Mouse (Mus musculus) c-Kit-positive CD71-positive TER-119-positive erythroid progenitor cells, embryonic 14.5 days (primary cell): Measurements from ENCODE around the gene Smim22.
A peak's percentile ranks its signal among the peaks of the same experiment; 100 is the strongest.

Source experiments
- DNase-seq: peaks from one replicate; pipeline ENCODE4 v3.0.0-alpha.2; 2013; ENCODE audit warnings: low spot score

Gene Smim22

DNA sequence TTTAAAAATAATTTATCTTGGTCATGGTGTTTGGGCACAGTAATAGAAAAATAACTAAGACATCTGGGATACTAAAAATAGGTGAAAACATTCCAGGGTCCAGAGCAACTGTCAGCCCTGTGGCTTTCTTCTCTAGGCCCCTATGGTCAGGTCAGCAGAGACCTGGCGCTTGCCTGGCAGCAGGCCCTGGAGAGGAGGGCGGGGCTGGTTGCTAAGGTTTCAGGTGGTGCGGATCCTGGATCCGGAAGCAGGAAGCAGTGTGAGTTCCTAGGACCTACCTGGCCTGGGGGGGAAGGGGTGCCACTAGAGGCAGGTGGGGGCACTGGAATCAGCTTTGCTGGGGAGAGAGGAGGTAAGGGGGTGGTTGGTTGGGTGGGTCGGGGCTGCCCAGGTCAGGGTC is at the start of gene Smim22:
TSS of gene Smim22 (plus strand) at position 222 of the 400 bp plus-strand sequence.
- no peak for DNase-seq

DNA sequence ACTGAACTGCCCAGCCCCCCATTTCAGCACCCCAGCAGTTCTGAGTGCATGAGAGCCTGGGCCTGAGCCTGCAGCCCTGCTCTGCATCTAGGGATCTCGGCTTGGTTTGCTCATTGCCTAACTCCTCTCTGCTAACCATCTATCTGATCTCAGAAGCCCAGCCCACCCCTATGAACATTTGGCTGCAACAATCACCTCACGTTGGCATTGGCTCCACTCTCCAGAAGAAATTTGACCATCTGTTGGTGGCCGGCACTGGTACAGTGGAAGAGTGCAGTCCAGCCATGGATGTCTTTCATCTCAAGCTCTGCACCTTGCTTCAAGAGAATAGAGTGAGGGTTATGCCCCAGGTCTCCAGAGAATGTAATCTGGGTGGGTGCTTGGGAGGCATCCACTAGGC is 49.6 kb upstream of the Smim22 start:
- no peak for DNase-seq

DNA sequence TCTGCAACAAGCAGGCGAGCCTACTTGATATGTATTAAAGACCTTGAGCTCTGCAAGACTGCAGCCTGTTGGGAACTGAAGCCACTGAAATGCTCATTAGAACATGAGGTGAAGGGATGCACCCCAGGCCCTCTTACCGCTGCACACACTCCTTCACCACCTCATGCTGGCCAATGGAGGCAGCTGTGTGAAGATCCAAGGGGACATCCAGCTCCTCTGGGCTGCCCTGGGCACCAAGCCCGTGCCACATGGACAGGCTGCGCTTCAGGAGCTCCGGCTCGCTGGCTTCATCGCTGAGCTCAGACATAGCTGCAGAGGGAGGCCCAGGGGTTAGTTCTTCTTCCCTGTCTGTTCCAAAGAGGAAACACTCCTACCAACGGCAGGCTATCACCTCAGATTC is 46.8 kb upstream of the Smim22 start:
- no peak for DNase-seq

DNA sequence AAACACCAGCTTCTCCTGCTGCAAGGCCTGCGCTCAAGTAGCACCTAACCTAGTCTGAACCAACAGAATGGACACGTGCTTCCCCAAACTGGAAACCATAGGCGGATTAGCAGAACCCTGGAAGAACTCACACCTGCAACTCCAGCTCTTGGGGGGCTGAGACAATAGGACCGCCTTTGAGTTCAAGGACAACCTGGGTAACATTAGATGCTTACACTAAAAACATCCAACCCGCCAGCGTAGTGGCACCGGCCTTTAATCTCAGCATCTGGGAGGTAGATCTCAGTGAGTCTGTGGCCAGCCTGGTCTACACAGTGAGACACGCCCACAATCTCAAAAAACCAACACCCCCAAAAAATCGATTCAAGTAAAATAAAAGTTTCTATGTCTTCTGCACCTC is 43.7 kb upstream of the Smim22 start:
- DNase-seq = no peak

DNA sequence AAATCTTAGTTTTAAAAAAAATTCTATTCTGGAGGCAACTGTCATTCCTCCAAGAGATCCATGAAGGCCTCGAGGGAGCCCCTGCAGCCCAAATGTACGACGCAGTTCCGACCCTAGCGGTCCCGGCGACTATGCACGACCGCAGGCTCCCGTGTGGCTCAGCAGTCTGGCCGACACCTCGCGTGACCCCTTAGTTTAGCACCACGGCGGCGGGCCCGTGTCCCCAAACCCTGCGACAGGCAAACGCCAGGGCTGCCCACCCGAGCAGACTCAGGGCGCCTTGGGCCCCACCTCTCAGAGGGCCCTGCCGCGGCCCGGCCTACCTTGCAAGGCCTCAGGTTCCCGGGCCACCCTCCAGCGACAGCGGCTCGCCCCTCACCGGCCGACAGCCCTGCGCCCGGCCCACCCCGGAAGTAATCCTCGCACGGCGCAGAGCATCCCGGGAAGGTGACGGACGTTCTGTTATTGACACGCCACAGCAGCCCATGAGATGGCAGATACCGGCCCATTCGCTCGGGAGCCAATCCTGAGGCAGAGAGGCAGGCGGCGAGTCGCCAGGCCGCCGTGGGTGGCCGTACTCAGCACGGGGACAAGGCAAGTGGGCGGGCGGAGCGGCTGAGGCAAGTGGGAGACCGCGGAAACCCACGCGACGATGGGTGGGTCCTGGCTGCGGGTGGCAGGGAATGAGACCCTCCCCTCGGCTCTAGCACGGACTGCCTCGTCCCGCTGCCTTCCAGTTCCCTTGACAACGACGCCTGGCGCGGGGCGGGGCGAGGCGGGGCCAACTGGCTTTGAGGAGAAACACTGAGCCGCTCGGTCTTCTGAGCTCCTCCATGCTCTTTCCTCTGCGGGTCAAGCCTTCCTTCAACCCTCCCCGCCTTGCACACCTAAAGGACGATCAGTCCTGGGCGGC is 43.0 kb upstream of the Smim22 start, which contains the start of gene Anks3:
TSS of gene Anks3 (minus strand) at position 409 of the 913 bp plus-strand sequence.
- peak; percentile 88 for DNase-seq

DNA sequence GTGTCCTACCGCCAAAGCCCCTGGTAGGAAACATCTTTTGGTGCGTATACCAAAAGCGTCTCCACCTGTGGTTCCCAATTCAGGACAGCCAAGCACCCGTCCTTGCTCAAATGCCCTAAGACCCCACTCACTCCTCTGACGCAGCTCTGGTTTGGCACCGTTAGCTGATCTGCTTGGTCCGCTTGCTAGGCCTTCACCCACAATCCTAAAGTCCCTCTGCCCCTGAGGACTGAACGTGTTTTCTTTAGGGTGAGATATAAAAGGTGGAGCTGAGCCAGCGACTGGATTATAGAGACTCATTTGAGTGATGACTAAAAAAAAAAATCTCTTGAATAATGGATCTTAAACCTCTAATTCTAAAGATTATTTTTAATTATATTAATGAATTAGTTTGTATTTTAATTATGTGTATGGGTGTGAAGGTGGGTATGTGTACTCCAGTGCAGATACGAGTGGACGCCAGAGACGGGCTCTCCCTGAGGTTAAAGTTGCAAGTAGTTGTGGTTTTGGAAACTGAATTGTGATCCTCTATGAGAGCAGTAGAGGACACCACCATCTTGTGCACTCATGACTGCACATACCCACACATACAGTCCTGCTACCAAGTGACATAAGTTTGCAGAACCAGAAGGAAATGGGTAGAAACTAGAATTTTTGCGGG is 42.2 kb upstream of the Smim22 start:
- no peak for DNase-seq

DNA sequence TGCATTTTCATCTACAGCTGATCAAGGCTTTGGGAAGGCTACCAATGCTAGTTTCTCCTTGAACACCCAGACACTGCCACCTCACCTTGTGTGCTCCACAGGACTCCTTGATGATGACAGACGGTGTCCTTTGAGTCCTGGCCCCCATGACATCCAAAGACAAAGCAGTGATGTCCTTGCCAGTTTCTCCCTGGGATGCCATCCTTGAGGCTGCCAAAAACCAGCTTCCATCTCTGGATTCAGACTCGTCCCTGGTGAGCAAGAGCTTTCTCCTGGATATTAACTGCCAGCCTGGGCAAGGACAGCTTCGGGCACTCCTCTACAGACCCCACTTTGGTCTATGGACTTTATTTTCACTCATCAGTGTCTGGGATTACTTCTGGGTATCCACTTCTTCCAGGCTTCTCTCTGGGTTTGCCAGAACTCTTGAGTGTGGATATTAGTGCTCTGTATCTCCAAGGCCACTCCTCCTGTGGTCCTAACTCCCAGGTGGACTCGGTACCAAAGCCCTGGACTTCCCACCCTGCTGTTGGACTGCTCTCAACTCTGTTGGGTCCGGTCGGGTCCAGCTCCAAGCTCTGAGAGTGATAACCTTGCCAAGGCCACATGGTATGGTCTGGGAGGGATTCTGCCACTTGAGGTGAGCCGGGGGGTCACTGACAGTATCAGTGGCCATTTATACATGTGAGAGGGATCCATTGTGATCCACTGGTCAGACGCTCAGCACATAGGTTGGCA is 41.5 kb upstream of the Smim22 start:
- DNase-seq = no peak

DNA sequence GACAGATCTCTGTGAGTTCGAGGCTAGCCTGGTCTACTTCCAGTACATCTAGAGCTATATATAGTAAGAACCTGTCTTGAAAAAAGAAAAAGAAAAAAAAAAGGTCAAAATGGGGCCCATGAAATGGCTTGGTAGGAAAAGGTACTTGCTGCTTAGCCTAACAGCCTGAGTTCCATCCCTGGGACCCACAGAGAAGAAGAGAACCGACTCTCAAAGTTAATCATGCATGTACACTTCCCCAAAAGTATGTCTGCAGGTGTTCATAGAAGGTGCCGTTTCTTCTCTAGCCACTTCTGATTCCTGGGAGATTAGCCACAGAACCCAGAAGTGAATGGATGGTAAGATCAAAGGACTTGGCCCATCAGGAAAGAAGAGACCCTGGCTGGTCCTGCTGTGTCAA is 38.7 kb upstream of the Smim22 start:
- no peak for DNase-seq

DNA sequence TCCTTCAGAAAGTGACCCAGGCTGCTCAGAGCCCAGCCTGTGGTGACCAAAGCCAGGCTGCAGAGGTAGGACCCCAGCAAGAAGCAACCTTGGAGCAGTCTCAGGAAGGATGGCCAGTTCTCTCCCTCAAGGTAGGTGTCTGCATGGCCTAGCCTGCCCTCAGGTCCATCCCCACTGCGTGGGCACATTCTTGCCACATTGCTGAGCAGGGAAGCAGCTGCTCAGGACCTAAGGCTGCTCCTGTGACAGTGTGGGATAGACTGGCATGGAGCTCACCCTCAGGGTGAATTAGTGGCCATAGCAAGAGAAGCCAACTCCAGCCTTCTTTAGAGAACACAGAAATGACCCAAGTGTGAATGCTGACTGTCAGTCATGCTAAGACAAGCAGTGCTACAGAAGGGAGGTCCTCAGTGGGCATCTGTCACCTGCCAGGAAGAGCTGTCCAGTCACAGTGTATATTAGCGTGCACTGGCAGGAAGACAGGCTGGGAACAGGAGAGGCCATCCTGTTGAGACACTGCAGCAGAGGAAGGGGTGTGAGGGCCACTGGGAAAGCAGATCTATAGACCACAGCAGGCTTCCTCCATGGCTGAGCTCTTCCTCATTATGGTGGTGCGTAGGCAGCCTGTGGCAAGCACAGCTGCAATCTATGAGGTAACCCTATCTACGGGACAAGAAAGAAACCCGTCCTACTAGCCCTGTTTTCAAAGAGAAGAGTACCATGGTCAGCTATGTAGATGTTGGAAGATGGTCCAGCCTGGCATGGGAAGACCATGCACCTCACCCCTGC is 37.8 kb upstream of the Smim22 start:
- no peak for DNase-seq

DNA sequence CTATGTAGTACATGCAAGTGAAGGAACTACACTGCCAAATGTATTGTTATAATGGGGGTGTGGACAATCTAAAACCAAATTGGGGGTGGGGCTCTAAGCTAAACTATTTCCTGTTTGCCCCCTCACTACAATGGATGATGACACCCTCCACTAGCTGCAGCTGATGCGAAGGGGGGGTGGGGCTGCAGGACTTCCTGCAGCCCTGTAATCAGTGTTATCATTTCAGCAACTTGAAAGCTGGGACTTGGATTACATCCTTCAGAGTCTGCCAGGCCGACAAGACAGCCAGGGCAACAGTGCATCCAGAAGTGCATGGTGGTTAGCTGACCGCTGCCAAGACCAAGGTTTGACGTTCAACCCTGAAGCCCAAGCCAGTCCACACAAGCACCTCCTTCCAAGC is 35.5 kb upstream of the Smim22 start:
- DNase-seq = no peak

DNA sequence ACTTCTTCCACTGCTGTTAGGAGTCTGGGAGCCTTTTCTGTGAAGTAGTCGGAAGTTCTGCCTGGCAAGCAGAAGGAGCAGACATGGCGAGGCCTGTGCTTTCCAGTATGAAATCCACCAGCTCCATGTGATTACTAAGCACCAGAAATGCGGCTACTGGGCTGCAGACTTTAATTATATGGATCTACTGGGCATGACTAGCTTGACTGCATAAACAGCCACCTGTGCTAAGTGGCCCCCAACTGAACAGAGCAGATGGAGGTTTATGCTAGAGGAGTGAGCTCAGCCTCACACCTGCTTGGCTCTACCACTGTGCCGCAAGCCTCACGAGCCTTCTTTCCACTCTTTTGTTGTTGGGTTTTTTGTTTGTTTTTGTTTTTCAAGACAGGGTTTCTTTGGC is 32.6 kb upstream of the Smim22 start:
- no peak for DNase-seq

DNA sequence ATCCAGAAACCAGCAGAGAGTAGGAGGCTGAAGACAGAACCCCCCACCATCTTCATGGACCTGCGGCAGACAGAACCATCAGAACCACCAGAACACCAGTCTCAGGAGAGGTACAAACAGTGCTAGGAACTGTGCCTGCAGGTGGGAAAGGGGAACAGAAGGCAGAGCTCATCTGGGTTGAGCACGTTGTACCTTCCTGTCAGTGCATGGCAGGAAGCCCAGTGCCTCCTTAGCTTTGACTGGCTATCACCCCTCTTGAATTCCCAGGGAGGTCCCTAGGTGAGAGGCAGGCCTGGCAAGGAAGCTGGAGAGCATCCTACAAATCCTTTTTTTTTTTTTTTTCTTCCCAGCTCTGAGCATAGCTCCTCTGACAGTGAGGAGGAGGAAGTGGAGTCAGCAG is 30.9 kb upstream of the Smim22 start:
- DNase-seq = no peak

DNA sequence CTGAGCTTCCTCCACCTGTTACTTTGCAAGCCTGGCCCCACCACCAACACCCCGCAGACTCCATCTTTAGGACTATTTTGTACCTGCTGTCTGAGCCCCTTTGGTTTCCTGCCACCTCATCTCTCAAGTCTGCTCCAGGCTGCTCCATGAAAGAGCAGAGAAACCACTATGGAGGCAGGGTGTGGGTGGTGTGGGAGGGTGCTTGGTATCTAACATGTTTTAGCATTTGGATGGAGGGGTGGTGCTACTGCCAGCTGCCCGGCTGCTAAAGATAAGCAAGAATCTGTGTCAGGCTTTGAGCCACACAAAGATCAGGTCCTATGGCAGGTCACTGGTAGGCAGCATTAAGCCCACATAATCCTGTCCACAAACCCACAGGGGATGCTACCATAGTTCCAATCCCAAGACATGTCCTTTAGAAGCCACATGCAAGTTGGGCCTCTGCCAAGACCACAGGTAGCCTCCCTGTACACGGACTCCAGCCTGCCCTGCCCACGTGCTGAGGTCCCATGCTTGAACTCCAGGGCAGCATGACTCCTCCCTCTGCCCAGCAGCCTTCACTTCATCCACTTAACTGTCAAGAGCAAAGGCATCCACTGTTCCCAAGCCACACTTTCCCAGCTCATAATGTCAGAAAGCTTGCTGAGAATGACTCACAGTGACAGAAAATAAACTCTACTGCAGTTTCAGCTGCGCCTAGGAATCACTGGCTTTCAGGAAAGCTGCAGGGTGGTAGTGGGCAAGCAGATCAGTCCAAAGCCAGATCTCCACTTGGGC is 28.6 kb upstream of the Smim22 start:
- DNase-seq = peak; percentile 25

DNA sequence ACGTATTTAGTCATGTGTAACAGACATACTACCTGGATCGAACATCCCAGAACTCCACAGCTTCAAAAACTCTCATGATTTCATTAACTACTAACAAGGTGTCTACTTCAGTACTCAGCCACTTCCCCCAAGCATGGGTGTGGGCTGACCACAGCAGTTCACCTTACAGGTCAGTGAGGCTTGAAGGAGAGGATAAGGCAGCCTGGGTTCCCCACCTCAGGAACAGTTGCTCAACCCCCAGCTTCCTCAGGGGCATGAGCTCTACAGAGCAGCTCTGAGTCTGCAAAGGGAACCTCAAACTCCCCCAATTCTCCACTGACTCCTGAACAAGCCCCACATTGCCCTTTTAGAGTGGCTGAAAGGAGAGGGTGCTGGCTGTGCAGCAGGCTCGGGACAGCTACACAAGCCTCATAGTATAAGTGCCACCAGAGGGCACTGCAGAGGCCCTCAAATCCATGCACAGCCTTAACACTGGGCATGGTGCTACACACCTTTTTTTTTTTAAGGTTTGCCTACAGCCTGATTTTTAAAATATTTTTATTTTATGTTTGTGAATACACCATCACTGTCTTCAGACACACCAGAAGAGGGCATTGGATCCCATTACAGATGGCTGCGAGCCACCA is 27.2 kb upstream of the Smim22 start:
- DNase-seq = peak; percentile 29

DNA sequence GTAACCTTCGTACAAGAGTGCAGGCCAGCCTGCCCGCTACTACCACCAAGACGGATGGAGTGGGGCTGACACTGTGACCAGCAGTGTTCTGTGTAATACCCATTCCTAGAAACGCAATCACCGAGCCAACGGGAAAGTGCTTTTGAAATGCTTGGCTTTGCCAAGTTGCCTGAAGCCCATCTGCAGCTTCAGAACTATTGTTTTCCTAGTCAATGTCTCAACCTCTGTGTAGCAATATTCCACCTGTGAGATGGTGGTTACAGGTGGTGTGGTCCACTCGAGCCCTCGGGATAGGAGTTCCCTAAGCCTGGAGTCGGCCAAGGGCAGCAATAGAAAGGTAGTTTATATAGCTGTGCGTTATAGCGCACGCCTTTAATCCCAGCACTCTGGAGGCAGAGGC is 22.4 kb upstream of the Smim22 start:
- DNase-seq = no peak

DNA sequence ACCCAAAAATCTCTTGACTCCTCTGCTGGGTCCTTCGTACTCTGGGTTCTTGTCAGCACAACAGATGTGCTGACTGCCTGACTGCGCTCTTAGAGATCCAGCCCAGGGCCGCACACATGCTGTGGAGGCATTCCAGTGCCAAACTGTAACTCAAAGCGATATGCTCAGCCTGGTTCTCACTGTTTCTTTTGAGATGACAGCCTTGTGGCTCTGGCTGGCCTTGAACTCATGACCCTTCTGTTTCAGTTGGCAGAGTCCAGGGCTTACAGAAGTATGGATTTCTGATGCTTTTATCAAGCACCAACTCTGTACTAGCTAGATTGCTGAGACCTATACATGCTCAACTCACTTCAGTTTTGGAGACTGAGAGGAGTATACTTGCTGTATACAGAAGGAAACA is 13.8 kb upstream of the Smim22 start:
- DNase-seq = no peak

DNA sequence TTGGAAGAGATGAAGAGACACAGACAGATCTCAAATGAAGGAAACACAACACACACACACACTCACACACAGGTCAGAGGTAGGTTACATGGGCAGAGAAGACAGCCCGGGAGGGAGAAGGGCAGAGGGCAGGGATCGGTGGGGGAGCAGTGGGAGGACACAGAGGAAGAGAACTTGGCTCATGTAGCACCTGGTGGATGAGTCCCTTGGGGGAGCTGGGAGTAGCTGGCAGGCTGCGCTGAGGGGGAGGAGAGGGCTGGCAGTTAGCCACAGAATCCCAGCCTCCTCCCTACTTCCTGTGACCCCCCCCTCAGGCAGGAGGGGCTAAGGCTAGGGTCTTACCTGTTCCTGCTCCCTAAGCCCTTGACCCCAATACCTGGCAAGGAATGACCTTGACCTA is 9.5 kb upstream of the Smim22 start, which contains the start of gene Sept12:
TSS of gene Sept12 (minus strand) at position 300 of the 400 bp plus-strand sequence.
- DNase-seq = no peak

DNA sequence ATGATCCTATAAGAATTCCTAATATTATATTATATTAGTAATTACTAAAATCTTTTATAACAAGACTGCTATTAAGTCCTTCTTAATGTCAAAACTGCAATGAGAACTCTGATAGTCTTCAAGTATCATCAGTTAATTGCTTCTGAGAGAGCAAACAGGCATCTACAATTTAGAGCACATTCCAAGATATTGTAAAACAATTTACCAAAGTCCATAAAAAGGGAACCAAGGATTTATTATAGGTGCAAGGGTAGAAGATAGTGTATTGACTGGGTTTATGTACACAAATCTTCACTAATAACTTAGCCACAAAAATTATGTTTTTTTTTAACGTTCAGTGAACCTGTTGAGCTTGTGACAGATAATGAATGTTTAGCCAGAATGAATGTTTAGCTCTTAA is 8.1 kb upstream of the Smim22 start:
- no peak for DNase-seq

DNA sequence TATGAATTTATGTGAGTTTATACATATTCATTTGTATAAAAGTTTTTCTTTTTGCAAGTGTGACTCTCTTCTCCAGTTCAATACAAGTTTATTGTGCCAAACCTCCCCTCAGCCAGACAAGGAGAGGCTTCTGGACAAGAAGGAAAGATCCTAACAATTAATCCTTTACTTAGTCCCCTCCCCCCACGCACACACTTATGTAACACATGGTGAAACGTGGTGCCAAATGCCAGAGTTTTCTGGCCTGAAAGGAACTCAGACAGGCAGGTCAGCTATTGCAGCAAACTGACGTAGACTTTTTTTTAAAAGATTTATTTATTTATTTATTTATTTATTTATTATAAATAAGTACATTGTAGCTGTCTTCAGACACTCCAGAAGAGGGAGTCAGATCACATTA is 6.5 kb upstream of the Smim22 start:
- no peak for DNase-seq

DNA sequence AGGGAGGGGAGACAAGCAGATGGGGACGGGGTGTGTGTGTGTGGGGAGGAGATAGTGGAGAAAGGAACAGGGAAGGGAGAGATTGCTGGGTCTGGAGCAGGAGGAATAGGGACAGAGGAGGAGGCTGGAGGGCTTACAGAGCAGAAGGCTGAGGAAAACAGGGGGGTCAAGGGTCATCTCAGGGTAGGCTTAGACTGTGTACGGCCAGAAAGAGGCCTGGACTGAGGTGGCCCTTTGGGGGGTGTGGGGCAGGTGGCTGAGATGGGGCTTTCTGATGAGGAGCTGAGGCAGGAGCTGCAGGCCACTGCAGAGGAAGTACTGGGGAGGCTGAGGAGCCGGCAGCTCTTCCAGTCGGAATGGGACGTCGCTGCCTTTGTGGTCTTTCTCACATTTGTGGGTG is 404 bp downstream of the Smim22 start:
- DNase-seq = no peak

DNA sequence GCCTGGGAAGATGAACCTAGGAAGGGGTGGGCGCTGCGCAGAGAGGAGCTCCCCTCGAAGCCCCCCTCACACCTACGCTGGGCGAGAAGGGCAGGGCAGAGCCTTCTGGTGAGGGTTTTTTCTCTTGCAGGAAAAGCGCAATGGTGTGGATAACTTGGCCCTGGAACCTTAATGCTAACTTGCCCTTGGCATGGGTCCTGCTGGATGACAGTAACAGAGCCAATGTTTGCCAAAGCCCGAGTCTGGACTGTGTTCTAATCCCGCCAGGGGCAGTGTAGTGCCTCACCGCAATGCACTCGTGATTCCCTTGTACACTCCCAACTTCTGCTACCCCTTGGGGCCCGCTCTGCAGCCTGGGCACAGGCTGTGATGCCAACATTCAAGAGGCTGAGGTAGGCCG is 988 bp downstream of the Smim22 start:
- no peak for DNase-seq
